Mouse (Mus musculus) right cerebral cortex, adult 18-20 months (tissue): ENCODE results near the gene Sdccag8.

ENCODE experiments used
- DNase-seq: peaks from one replicate; pipeline ENCODE4 v3.0.0; 2022; ENCODE audit warnings: mixed read lengths

Sdccag8 gene

DNA sequence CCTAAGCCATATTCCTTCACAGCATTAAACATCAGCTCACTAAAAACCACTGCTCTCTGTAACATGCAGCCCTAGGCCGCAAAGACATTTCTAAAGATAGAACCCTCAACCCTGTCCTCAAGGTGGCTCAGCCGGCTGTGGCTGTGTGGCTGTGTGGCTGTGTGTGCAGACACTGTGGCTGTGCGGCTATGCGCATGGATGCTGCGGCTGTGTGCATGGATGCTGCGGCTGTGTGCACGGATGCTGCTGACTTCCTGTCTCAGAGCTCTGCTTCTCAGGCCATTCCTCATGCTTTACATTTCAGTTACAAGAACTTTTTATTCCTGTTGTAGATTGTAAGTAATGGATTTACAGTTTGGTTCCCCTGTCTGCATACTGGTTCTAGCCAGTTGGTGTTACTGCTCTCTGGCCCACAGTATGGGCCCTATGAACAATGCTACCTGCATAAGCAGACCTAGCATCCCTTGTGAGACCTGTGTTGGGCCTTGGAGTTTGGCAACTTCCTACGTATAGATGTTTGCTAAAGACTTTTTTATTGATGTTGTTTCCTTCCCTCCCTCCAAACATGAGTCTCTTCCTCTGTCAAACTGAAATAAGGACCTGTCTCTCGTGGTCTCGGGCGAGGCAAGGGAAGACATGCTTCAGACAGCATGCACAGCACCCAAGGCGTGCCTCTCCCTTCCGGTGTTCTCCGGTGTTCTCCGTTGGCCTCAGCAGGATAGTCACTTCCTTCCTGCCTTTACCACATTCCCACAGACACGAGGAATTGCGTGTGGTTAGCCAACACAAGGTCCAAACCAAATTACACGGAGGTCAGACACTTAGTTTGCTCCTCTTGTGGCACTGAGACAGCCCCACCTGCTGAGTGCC lies 178.9 kb downstream of the Sdccag8 start:
- no peak for DNase-seq

- no peak for DNase-seq
Observed at GRCm38 (mm10) chr1:176994087-176994486, 179.6 kb downstream of the Sdccag8 start.

DNA sequence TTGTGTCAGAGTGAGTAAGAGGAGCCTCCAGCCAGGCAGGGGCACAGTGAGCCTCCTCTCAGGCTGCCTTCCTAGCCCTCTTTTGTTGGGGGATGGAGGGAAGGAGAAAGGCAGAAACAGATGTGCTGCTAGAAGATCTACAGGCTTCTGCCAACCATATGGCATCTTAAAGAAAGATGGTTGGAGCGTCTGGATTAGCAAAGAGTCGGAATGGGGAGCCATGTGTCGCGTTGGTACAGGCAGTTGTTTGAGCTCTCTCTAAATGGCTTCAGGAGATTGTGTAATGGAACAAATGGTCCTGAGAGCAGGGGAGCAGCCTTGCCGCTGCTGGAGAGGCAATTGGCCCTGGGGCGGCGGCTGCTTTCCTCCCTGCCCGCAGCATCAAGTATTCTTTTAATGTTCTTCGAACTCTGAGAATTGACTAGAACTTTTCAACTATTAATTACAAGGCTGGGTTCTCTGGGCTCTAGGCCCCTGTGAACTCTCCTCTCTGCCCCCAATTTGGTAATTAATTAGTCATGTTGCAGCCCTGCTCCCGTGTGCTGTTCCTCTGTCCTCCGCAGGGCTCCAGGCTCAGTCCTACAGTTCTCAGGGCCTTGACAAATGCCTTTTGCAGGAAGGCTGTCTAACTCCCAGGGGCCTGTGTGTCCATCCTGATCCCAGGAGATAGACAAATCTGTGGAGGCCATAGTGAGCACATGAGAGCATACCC lies 180.4 kb downstream of the Sdccag8 start:
- DNase-seq = peak; percentile 68

DNA sequence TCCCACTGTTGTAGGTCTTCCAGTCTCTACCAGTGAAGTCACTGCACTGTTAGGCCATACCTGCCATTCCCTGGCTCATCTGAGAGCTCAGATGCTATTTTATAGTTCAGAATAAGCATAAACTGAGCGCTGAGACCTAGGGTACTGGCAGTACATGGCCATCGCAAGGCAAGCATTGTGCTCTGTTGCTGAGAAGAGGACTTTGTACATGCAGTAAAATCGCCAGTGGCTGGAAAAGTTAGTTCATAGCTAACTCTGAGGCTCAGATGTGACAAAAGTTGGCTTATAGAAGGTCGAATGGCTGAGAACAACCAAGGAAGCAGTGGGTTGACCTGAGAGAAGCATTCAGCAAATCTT lies 180.9 kb downstream of the Sdccag8 start:
- no peak for DNase-seq

DNA sequence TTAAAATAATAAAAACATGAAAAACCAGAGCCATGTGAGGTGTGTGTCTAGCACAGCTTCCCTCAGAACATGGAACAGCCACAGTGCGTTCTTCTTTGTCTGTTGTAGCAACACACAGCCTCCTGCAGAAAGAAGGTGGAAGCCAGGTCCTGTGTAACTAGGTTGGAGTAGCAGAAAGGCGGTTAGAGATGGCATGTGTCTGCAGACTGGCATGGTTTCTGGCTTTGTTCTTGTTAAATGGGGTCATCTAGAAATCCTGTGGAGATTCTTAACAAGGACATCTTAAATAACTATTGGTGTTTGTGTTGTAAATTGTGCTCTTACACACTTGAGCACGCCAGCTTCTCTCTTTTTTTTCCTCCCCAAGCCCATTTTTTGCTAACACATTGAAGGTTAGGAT lies 181.7 kb downstream of the Sdccag8 start:
- DNase-seq = no peak

DNA sequence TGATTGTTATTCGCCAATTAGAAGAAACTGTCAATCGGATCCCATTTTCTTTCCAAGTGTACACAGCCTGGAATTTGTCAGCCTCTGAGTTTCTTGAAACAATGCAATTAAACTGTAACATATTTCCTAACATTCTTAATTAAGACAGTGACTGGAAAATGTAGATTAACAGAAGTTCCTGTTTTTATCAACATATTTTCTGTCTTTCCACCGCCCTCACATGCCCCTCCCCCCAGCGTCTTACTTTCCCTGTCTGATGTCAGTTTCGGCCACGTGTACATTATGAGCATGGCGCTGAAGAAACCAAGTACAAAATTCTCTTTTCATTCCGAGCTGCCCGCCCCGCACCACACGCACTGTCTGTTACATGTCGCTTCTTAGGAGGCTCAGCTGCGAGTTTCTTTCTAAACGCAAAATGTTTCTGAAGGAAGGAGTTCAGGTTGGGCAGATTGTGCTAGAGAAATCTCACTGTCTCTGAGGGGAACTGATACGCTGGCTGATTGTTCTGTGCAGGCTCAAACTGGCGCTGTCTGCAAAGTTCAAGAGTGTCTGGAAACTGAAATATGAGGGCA lies 182.3 kb downstream of the Sdccag8 start:
- peak; percentile 64 for DNase-seq

DNA sequence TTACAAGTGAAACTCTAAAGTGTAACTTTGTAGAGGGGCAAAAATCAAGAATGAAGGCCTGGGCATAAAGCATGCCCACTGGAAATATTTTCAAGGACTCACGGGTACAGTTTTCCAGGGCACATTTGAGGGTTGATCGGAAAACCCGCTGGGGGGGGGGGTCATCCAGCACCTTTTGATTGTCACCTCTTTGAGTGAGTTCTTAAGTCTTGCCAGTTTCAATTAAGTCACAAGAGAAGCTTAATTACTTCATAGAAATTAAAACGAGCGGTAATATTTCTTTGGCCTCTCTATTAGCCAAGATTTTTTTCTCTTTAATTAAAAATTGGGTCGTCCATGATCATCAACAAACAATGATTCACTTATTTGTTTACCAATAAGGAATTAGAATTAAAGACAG lies 182.8 kb downstream of the Sdccag8 start:
- no peak for DNase-seq

DNA sequence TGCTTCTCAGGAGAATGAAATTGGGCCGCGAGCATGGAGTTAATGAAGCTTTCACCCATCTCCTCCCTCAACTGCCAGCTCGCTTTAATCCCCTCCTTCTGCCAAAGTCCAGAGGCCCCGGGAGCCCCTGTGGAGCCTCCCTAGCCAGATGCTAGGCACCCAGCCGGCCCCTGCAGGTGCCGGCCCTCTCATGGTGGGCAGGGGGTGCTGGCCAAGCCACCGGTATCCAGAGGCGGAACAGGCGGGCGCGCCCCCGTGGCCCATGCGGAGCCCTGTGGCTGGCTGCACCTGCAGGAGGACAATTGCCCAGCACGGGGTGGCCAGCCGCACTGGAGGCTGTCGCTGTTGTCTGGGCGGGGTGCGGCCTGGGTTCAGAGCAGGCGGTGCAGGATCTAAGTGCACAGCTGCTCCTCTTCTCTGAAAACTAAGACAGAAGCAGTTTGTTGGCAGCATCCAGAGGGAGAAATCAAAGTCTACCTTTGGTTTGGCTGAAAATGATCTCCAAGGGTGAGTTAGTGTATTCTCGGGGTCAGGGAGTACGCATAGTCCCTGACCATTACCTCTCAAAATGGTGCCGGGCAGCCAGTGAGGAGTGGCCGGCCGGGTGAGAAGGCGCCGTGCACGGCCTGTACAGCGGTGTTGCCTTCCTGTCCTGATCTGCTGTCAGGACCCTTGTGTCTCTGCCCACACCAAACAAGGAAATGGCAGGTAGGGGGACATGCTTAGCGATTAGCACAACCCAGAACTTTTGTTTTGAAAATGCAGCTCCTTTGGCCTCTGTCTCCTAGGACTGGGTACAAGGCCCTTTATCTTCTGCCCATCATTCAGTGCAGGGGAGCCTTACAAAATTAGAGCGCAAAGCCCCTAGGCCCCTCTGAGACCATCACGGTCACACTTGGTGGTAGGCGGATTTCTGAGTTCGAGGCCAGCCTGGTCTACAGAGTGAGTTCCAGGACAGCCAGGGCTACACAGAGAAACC lies 183.5 kb downstream of the Sdccag8 start:
- DNase-seq = no peak

- DNase-seq = no peak
Observed at GRCm38 (mm10) chr1:176999011-176999410, 184.6 kb downstream of the Sdccag8 start.

DNA sequence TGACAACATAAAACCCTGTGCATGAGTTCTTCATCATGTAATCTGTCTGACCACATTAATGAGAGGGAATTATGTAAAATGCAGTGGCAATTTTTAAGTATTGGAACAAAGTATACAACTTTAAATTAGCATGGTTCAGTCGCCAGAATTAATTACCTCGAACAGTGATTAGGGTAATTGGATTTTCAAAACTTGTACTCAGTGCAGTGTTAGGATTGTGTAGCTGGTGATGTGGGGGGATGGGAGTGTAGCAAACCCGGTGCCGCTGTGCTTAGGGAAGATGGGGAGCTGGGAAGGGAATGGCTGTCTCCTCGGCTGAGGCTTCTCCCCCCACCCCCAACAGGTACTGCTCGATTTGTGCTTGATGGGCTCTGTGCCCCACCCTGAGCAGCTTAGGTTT lies 188.5 kb downstream of the Sdccag8 start:
- DNase-seq = no peak

GRCm38 (mm10) chr1:177004041-177004741 lies 189.7 kb downstream of the Sdccag8 start:
- no peak for DNase-seq

GRCm38 (mm10) chr1:177007405-177007804 lies 192.9 kb downstream of the Sdccag8 start:
- DNase-seq = no peak

DNA sequence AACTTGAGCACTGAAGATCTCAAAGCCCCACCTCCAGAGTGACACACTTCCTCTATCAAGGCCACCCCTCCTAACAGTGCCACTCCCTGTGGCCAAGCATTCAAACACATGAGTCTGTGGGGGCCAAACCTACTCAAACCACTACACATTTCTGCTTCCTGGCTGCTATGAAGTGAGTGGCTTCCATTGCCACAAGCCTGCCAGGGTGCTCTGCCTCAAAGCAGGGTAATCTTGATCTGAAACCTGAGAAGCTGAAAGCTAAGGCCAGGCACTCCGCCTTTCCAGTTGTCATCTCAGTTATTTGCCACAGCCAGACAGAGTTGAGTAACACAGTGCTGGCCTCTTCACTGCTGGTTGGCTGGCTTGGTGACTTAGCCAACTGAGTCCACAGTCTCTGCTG lies 194.3 kb downstream of the Sdccag8 start:
- no peak for DNase-seq

GRCm38 (mm10) chr1:177010041-177010440 lies 195.6 kb downstream of the Sdccag8 start:
- DNase-seq = no peak

GRCm38 (mm10) chr1:177010607-177011302 lies 196.3 kb downstream of the Sdccag8 start:
- DNase-seq = no peak

DNA sequence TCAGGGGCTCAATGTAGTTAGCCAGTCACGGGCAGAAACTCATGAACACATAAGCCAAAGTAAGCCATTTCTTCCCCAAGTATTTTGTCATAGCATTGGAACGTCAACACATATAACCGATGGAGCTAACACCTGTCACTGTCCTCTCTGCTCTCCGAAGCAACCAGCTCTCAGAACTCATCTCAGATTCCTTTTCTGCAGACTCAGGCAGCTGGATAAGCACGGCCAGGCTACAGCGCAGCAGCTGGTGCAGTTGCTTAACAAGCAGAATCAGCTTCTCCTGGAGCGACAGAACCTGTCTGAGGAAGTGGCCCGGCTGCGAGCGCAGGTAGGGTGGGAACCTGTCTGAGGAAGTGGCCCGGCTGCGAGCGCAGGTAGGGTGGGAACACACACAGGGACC lies 197.2 kb downstream of the Sdccag8 start:
- DNase-seq = no peak

DNA sequence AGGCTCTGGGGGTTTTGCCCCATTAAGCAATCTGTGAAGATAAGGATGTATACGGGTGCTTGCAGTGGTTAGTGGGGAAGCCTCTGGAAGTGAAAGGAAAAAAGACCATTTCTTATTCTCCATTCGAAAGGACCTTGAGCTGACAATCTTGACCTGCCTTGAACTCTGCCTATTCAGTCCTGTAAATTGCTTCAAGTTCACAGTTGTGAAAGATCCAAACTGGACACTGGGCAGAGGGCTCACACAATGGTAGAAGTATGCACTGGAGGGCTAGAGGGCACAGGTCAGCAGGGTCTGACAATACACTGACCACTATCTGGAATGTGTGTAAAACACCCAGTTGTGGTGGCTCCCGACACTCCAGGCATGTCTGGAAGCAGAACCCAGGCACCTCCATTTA lies 198.3 kb downstream of the Sdccag8 start:
- no peak for DNase-seq

- no peak for DNase-seq
Observed at GRCm38 (mm10) chr1:177013313-177013712, 198.9 kb downstream of the Sdccag8 start.

DNA sequence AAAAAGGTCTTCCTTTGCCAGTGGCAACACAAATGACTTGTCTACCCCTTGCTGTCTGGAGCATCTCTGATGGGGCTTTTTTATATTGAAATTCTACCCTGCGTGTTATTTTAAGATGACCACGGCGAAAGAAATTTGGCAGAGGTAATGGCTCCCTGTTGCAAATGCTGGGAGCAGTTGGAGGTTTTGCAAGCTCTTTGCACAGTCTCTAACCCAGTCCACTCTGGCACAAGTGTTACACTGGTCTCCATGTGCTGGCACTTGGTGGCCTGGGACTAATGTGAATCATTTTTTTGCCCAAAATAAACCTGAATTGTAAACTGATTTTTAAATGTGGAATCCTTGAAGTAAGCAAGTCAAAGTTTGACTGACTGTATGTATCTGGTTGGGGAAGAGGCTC lies 199.3 kb downstream of the Sdccag8 start:
- DNase-seq = no peak

GRCm38 (mm10) chr1:177014346-177014745 lies 199.9 kb downstream of the Sdccag8 start:
- DNase-seq = no peak

DNA sequence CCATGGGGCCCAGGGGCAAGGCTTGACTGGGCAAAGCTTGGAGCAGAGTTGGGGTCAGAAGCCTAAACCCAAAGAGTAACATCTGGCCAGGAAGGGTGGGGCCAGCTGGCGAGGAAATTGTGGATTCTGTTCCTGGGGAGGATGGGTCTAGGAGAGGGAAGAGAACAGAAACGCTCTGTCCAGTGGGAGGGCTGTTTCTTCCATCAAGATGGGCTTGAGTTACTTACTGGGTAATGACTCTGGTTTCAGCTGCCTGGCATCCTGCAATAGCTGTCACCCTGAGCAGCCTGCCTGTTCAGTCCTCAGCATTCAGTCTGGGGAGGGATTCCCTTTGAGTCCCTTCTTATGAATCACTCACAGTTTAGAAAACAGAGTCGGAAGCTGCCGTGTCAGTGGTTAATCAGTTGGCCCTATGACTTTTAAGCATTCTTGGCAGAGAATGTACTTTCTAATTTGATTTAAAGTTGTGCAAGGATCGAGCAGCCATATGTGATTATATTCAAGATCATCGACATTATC lies 200.5 kb downstream of the Sdccag8 start:
- DNase-seq = no peak
